Mouse (Mus musculus): ENCODE data around the gene Elac2. TPM values are rescaled to one million over a fixed set of nuclear protein-coding genes. Genes with fewer than 3 reads are reported as not detected.

Elac2 gene
- polyA plus RNA-seq, 1 experiment from 2014 or later, result 43.0 TPM

DNA sequence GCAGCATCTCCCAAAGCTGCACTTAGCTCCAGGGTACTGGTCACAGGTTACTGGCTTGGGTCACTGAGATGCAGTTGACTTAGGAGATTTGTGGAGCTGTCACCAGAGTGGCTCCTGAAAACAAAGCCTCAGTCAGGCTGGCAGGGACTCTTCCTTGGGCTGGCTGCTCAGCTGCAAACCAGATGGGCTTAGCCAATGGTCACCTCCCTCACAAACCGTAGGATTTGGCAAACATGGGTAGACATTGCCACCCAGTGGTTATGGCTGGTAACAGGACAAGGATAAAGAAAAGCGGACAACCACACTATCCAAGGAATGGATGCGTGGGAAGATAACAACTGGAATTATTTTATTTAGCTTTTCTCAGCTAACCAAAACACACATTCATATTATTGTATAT is 10.3 kb upstream of the Elac2 start:
- ATAC-seq (ENCODE audit: insufficient read depth, low FRiP score, low TSS enrichment), result peak; percentile 91

DNA sequence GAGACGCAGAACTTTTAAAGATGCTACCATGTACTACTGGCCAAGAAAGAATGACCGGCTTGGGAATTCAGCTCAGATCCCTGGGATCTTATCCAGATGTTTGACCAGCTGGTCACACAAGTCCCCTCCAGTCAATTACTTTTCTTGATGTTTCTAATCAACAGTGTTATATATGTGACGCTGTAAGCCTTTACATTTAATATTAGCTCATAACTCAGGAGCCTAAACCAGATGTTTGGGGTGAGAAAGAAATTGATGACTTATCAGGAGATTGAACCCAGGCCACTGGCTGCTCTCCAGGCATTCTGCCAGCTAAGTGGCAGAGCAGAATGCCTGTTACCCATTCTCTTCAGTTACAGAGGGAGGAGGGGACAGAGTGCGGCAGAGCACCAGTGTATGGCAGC is 9.9 kb upstream of the Elac2 start:
- no peaks in the 10 kb centered on the region for H3K36me3 ChIP-seq (ENCODE audit: control insufficient read depth, insufficient read depth, low read length)
- ATAC-seq (ENCODE audit: insufficient read depth, low FRiP score, low TSS enrichment) (0 out of 2 replicates have a peak, but pooled peaks have one; percentile 9), DNase-seq (ENCODE audit: low spot score) (no peak)
- H3K27me3 ChIP-seq (ENCODE audit: control insufficient read depth, insufficient read depth, low read length), result no peaks in the 10 kb centered on the region
- H3K4me2 ChIP-seq (ENCODE audit: low read depth), result no peak overlapping the region
- peaks cover 4% of the 10 kb centered on the region; the same call in 1 of the 2 replicates for H3K4me1 ChIP-seq (ENCODE audit: control insufficient read depth, insufficient read depth, low read length)
- H3K4me3 ChIP-seq (ENCODE audit: low read depth, low read length), result no peak overlapping the region
- no peak overlapping the region for H3K27ac ChIP-seq (ENCODE audit: low read depth, low read length)
- WGBS, result 56% methylated on average over 4 of the region's 4 CpGs
- no peaks in the 10 kb centered on the region for H3K9me3 ChIP-seq (ENCODE audit: control insufficient read depth, low read length)
- H3K9ac ChIP-seq (ENCODE audit: low read length), result no peak overlapping the region

More for the DNA sequence above, 10.3 kb upstream of the Elac2 start:
- Histone ChIP-seq H3K9me3 (ENCODE audit: control insufficient read depth, low read length) (no peaks in the 10 kb centered on the region), H3K4me1 (ENCODE audit: control insufficient read depth, insufficient read depth, low read length) (peaks cover 4% of the 10 kb centered on the region; the same call in 1 of the 2 replicates), H3K36me3 (ENCODE audit: control insufficient read depth, insufficient read depth, low read length) (no peaks in the 10 kb centered on the region), H3K9ac (ENCODE audit: low read length) (no peak overlapping the region), H3K4me3 (ENCODE audit: low read depth, low read length) (no peak overlapping the region), H3K27me3 (ENCODE audit: control insufficient read depth, insufficient read depth, low read length) (no peaks in the 10 kb centered on the region), H3K4me2 (ENCODE audit: low read depth) (no peak overlapping the region), H3K27ac (ENCODE audit: low read depth, low read length) (no peak overlapping the region)
- DNase-seq (ENCODE audit: low spot score), result peak; percentile 83
- 13% methylated on average over 3 of the region's 3 CpGs for WGBS

DNA sequence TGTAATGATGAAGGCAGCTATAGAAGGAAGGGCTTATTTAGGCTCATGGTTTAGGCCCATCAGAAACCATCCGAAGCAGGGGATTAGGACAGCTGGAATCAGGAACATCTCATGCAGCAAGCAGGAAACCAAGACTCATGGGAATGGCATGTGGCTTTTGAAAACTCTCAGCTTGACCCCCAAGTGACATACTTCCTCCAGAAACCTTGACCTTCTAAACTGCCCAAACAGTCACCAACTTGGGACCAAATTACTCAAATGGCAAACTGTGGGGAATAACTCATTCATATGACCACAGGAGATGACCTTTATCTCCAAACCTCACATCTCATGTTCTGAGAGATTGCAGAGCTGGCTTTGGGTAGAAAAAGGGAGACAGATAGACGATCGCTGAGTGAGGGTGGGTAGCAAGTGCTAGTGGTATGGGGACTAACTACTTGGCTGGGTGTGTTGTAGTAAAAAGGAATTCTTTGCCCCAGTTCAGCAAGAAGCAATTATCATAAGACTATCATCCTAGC is 7.3 kb upstream of the Elac2 start:
- 71% methylated on average over 3 of the region's 3 CpGs for WGBS

DNA sequence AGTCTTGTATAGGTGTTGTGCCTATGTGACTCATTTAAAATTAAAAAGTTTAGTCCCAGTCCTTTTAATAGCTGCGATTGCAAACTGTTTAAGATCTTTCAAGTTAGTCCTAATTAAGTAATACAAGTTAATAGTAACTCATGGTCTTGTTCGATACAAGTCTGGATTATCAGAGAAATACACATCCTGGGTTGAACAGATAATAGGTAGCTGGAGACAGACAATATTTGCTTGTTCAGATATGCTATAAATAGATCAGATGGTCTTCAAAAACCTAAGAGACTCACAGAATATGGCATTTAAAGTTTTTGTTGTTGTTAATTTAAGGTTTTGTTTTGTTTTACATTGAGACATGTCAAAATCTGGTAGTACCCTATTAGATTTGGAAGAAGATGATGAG is 6.4 kb upstream of the Elac2 start:
- Histone ChIP-seq H3K4me1 (ENCODE audit: control insufficient read depth, insufficient read depth, low read length) (peaks cover 4% of the 10 kb centered on the region; the same call in 1 of the 2 replicates), H3K9ac (ENCODE audit: low read length) (no peak overlapping the region), H3K4me3 (ENCODE audit: low read depth, low read length) (no peak overlapping the region), H3K9me3 (ENCODE audit: control insufficient read depth, low read length) (no peaks in the 10 kb centered on the region), H3K4me2 (ENCODE audit: low read depth) (no peak overlapping the region), H3K27ac (ENCODE audit: low read depth, low read length) (no peak overlapping the region), H3K27me3 (ENCODE audit: control insufficient read depth, insufficient read depth, low read length) (no peaks in the 10 kb centered on the region), H3K36me3 (ENCODE audit: control insufficient read depth, insufficient read depth, low read length) (no peaks in the 10 kb centered on the region)
- ATAC-seq (ENCODE audit: insufficient read depth, low FRiP score, low TSS enrichment) (no peak), DNase-seq (ENCODE audit: low spot score) (no peak)
- 76% methylated on average over 2 of the region's 2 CpGs for WGBS

More for the DNA sequence above, 7.3 kb upstream of the Elac2 start:
- Histone ChIP-seq H3K36me3 (ENCODE audit: control insufficient read depth, insufficient read depth, low read length) (no peaks in the 10 kb centered on the region), H3K4me1 (ENCODE audit: control insufficient read depth, insufficient read depth, low read length) (peaks cover 4% of the 10 kb centered on the region; the same call in 1 of the 2 replicates), H3K9me3 (ENCODE audit: control insufficient read depth, low read length) (no peaks in the 10 kb centered on the region), H3K4me3 (ENCODE audit: low read depth, low read length) (no peak overlapping the region), H3K27ac (ENCODE audit: low read depth, low read length) (no peak overlapping the region), H3K9ac (ENCODE audit: low read length) (no peak overlapping the region), H3K4me2 (ENCODE audit: low read depth) (no peak overlapping the region), H3K27me3 (ENCODE audit: control insufficient read depth, insufficient read depth, low read length) (no peaks in the 10 kb centered on the region)
- no peak for DNase-seq (ENCODE audit: low spot score)
- ATAC-seq (ENCODE audit: insufficient read depth, low FRiP score, low TSS enrichment), result no peak

DNA sequence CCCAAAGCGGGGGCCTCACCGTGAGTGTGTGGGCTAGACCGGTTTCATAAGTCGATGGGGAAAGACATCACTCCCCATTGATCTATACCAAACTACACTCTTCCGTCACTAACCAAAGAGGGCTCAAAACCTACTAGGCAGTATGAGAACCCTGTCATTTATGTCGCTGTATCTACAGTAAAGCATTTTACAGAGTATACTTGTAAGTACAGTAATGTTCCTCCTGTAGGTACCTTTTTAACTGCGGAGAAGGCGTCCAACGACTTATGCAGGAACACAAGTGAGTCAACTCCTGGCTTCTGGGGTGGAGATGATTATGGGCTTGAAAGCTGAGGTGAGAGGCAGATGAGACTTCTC is 629 bp downstream of the Elac2 start:
- Histone ChIP-seq H3K36me3 (ENCODE audit: control insufficient read depth, insufficient read depth, low read length) (no peaks in the 10 kb centered on the region; the same call in 1 of the 2 replicates), H3K4me1 (ENCODE audit: control insufficient read depth, insufficient read depth, low read length) (peaks cover 7% of the 10 kb centered on the region), H3K4me3 (ENCODE audit: low read depth, low read length) (peak overlapping the region; percentile 86), H3K27me3 (ENCODE audit: control insufficient read depth, insufficient read depth, low read length) (no peaks in the 10 kb centered on the region), H3K4me2 (ENCODE audit: low read depth) (peak overlapping the region; percentile 85), H3K9ac (ENCODE audit: low read length) (peak overlapping the region; percentile 72), H3K9me3 (ENCODE audit: control insufficient read depth, low read length) (no peaks in the 10 kb centered on the region), H3K27ac (ENCODE audit: low read depth, low read length) (no peak overlapping the region)
- ATAC-seq (ENCODE audit: insufficient read depth, low FRiP score, low TSS enrichment) (no peak), DNase-seq (ENCODE audit: low spot score) (no peak)
- 14% methylated on average over 9 of the region's 9 CpGs for WGBS

DNA sequence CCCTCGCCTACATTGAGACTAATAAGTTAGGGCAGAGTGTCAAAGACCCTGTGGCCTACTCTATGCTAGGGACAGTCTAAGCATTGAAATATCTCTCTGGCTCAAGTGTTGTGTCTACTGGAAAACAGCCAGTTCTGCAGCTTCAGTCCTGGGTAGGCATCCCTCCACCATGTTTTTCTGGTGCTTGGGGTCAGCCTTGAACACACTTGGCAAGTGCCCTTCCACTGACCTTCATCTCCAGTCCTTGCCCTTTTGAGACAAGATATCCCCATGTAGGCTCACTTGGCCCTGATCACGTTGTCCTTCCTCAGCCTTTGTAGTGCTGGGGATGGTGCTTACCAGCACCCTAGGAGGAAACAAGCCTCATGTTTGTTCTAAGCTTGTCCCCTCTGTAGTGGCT is 9.7 kb downstream of the Elac2 start:
- no peak for DNase-seq (ENCODE audit: low spot score)
- Histone ChIP-seq H3K9me3 (ENCODE audit: control insufficient read depth, low read length) (no peaks in the 10 kb centered on the region), H3K4me3 (ENCODE audit: low read depth, low read length) (no peak overlapping the region), H3K36me3 (ENCODE audit: control insufficient read depth, insufficient read depth, low read length) (peaks cover 14% of the 10 kb centered on the region), H3K9ac (ENCODE audit: low read length) (no peak overlapping the region), H3K4me2 (ENCODE audit: low read depth) (no peak overlapping the region), H3K4me1 (ENCODE audit: control insufficient read depth, insufficient read depth, low read length) (no peaks in the 10 kb centered on the region), H3K27ac (ENCODE audit: low read depth, low read length) (no peak overlapping the region), H3K27me3 (ENCODE audit: control insufficient read depth, insufficient read depth, low read length) (no peaks in the 10 kb centered on the region)
- WGBS, result 84% methylated on average over 2 of the region's 2 CpGs
- no peak for ATAC-seq (ENCODE audit: insufficient read depth, low FRiP score, low TSS enrichment)

DNA sequence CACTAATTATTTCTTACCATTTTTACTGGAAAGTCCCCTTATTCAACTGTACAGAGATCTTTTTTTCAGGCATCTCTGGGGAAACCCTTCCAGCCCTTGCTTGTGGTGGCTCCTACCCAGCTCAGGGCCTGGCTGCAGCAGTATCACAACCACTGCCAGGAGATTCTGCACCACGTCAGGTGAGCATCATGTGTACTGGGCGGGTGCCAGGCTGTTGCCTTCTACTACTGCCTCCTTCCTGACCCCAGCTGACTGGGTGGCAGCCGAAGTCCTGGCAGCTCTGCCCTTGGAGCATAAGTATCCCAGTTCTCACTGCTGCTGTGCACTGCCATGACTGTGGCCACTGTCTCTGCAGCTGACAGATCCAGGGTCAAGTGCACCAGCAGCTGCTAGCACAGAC is 19.6 kb downstream of the Elac2 start:
- Histone ChIP-seq H3K9me3 (ENCODE audit: control insufficient read depth, low read length) (no peaks in the 10 kb centered on the region), H3K4me3 (ENCODE audit: low read depth, low read length) (no peak overlapping the region), H3K4me1 (ENCODE audit: control insufficient read depth, insufficient read depth, low read length) (no peaks in the 10 kb centered on the region), H3K4me2 (ENCODE audit: low read depth) (no peak overlapping the region), H3K9ac (ENCODE audit: low read length) (no peak overlapping the region), H3K36me3 (ENCODE audit: control insufficient read depth, insufficient read depth, low read length) (peaks cover 9% of the 10 kb centered on the region), H3K27me3 (ENCODE audit: control insufficient read depth, insufficient read depth, low read length) (no peaks in the 10 kb centered on the region), H3K27ac (ENCODE audit: low read depth, low read length) (no peak overlapping the region)
- DNase-seq (ENCODE audit: low spot score), result no peak
- 89% methylated on average over 3 of the region's 3 CpGs for WGBS
- ATAC-seq (ENCODE audit: insufficient read depth, low FRiP score, low TSS enrichment), result no peak

DNA sequence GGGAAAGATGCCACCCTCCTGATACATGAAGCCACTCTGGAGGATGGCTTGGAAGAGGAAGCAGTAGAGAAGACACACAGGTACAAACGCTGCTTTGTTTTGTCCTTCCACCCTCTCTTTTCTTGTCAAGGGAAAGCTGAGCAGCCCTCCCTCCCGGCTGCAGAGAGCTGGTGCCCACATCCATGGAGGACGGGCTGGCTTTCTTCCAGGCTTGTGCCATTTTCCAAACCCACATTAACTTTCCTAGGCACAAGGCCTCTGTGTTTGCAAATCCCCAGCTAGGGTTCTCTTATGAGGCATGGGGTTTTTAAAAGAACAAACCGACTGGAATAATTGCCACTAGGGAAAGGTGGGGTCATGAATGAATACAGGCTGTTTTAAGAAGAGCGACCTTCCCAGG is 20.8 kb downstream of the Elac2 start:
- Histone ChIP-seq H3K27me3 (ENCODE audit: control insufficient read depth, insufficient read depth, low read length) (no peaks in the 10 kb centered on the region), H3K9me3 (ENCODE audit: control insufficient read depth, low read length) (no peaks in the 10 kb centered on the region), H3K4me3 (ENCODE audit: low read depth, low read length) (no peak overlapping the region), H3K4me1 (ENCODE audit: control insufficient read depth, insufficient read depth, low read length) (no peaks in the 10 kb centered on the region), H3K4me2 (ENCODE audit: low read depth) (no peak overlapping the region), H3K36me3 (ENCODE audit: control insufficient read depth, insufficient read depth, low read length) (peaks cover 9% of the 10 kb centered on the region), H3K9ac (ENCODE audit: low read length) (no peak overlapping the region), H3K27ac (ENCODE audit: low read depth, low read length) (no peak overlapping the region)
- 91% methylated on average over 5 of the region's 5 CpGs for WGBS
- DNase-seq (ENCODE audit: low spot score) (no peak), ATAC-seq (ENCODE audit: insufficient read depth, low FRiP score, low TSS enrichment) (no peak)

DNA sequence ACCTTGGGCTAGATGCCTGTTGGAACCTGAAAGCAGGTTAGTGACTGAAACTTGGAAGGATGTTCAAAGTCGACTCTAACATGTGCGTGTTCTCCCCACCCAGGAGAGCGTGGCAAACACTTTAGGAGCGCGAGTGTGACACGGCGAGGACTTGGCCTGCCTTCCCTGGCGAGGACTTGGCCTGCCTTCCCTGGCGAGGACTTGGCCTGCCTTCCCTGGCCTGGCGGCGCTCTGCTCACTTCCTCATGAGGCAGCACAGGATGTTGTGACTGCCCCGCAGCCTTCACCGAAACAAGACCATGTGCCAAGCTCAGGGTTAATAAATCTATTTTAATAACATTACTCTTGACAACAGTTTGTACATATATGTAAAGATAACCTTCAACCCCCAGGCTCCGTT is 22.9 kb downstream of the Elac2 start:
- Histone ChIP-seq H3K27ac (ENCODE audit: low read depth, low read length) (no peak overlapping the region), H3K36me3 (ENCODE audit: control insufficient read depth, insufficient read depth, low read length) (peaks cover 9% of the 10 kb centered on the region)

More for the DNA sequence above, 22.9 kb downstream of the Elac2 start:
- H3K9ac ChIP-seq (ENCODE audit: low read length), result no peak overlapping the region
- H3K4me3 ChIP-seq (ENCODE audit: low read depth, low read length), result no peak overlapping the region
- no peaks in the 10 kb centered on the region for H3K9me3 ChIP-seq (ENCODE audit: control insufficient read depth, low read length)
- no peak for ATAC-seq (ENCODE audit: insufficient read depth, low FRiP score, low TSS enrichment)
- DNase-seq (ENCODE audit: low spot score), result no peak
- 92% methylated on average over 14 of the region's 14 CpGs for WGBS
- no peaks in the 10 kb centered on the region for H3K4me1 ChIP-seq (ENCODE audit: control insufficient read depth, insufficient read depth, low read length)
- H3K27me3 ChIP-seq (ENCODE audit: control insufficient read depth, insufficient read depth, low read length), result no peaks in the 10 kb centered on the region
- H3K4me2 ChIP-seq (ENCODE audit: low read depth), result no peak overlapping the region
